Mouse (Mus musculus) small intestine, adult 2 months (tissue): Measurements from ENCODE around the gene BC049352. TPM values are rescaled to one million over a fixed set of nuclear protein-coding genes. Genes with fewer than 3 reads are reported as not detected.

Experiments used
- H3K27ac ChIP-seq: fragments of 200-500 bp; 2 replicates; pipeline ENCODE4 v1.5.1; 2012; ENCODE audit warnings: low read depth, low read length, control low read depth, inconsistent platforms; ENCODE audit not compliant: insufficient read depth
- H3K27me3 ChIP-seq: fragments of 200-500 bp; 2 replicates; pipeline ENCODE4 v1.6.1; 2012; ENCODE audit warnings: mild to moderate bottlenecking, moderate library complexity, low read length, inconsistent platforms; ENCODE audit not compliant: control insufficient read depth, insufficient read depth
- H3K36me3 ChIP-seq: fragments of 200-500 bp; 2 replicates; pipeline ENCODE4 v1.6.1; 2012; ENCODE audit warnings: mild to moderate bottlenecking, low read length, control low read depth, inconsistent platforms; ENCODE audit not compliant: control insufficient read depth, insufficient read depth
- H3K4me1 ChIP-seq: fragments of 200-500 bp; 2 replicates; pipeline ENCODE4 v1.6.1; 2012; ENCODE audit warnings: low read length, inconsistent platforms, mixed read lengths; ENCODE audit not compliant: control insufficient read depth, insufficient read depth, insufficient read length
- H3K4me3 ChIP-seq: fragments of 200-500 bp; 2 replicates; pipeline ENCODE4 v1.5.1; 2012; ENCODE audit warnings: low read depth, mild to moderate bottlenecking, control low read depth, inconsistent platforms, low read length, moderate library complexity
- CTCF ChIP-seq: fragments of 200-500 bp; IDR thresholded peaks from 2 replicates; pipeline ENCODE4 v1.5.1; 2012; ENCODE audit warnings: low read depth, mild to moderate bottlenecking, control low read depth, inconsistent platforms, low read length, moderate library complexity, mixed read lengths; ENCODE audit not compliant: insufficient replicate concordance, insufficient read length; ENCODE audit errors: extremely low read depth
- POLR2A ChIP-seq: fragments of 200-500 bp; IDR thresholded peaks from 2 replicates; pipeline ENCODE4 v1.6.1; 2012; ENCODE audit warnings: low read depth, mild to moderate bottlenecking, control low read depth, inconsistent platforms, low read length, moderate library complexity
- WGBS: fragments of 180-500 bp; shearing (Covaris S2); methylation state at CpG from one replicate; pipeline ENCODE4 v1.1.7; 2018; 5-methylcytosine and 5-hydroxymethylcytosine counted together
- polyA plus RNA-seq: library from polyadenylated mRNA; depleted of rRNA; stranded (reverse); fragments of >200 nt; gene quantifications from 2 replicates; pipeline ENCODE4 v1.2.3, GENCODE M21; 2012

BC049352 gene
- polyA plus RNA-seq, 1 experiment = 0.10 TPM

DNA sequence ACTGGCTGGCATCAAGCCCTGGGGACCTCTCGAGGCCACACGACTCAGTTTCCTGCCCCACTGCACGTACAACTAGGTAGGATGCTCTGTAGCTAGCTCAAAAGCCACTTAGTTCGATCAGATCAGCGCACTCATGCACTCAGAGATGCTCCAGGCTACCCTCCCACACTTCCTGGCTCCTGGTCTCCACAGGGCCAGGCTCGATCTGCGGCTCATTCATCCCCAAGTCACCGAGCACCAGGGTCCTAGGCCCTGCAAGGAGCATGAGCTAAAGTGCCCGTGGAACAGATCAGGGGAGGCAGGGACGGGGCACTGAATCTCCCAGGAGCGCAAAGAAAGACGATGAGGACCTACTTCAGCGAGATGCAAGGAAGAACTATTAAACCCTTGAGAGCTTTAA is 77.3 kb downstream of the BC049352 start:
- Histone ChIP-seq H3K27ac (no peak overlapping the region), H3K4me1 (no peaks in the 10 kb centered on the region), H3K36me3 (no peaks in the 10 kb centered on the region), H3K27me3 (no peaks in the 10 kb centered on the region), H3K4me3 (no peak overlapping the region)
- TF ChIP-seq POLR2A = no peak
- TF ChIP-seq CTCF = no peak
- 81% methylated on average over 13 of the region's 13 CpGs for WGBS

DNA sequence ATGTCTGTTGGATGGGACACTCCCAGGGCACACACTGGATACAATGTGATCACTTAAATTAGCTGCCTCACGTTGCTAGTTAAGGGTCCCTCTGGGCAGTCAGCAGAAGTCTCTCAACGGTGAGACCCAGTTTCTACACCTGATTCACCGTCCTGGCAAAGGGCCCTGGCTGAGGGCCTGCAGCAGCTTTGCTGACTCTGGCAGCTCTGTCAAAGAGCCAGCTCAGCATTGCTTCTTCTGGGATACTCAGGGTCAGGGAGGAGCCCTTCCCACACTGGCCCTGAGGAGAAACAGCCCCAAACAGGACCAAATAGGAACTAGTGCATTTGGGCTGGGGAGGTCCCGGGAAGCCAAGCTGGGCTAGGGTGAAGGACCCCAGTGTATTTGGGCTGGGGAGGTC is 79.7 kb downstream of the BC049352 start:
- Histone ChIP-seq H3K4me1 (no peaks in the 10 kb centered on the region), H3K27me3 (no peaks in the 10 kb centered on the region), H3K4me3 (no peak overlapping the region), H3K36me3 (no peaks in the 10 kb centered on the region), H3K27ac (no peak overlapping the region)
- TF ChIP-seq CTCF (no peak), POLR2A (no peak)
- WGBS = 55% methylated on average over 4 of the region's 4 CpGs

DNA sequence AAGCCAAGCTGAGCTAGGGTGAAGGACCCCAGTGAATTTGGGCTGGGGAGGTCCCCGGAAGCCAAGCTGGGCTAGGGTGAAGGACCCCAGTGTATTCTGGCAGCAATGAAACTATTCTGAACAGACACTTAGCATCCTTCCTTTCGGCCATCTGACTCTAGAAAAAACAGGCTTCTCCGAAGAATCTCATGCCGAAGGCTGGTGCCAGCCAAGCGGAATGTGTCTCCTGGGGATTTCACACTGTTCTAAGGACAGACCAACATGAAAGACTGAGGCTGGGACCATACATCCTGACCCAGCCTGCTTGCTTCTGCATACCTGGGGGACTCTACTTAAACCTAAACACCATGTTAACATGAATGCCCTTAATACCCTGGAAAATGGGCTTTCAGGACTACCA is 80.1 kb downstream of the BC049352 start:
- no peaks in the 10 kb centered on the region for H3K4me1 ChIP-seq
- WGBS = 83% methylated on average over 5 of the region's 5 CpGs
- no peaks in the 10 kb centered on the region for H3K27me3 ChIP-seq
- no peak overlapping the region for H3K4me3 ChIP-seq
- no peak for TF ChIP-seq POLR2A
- TF ChIP-seq CTCF = no peak
- H3K27ac ChIP-seq = no peak overlapping the region
- H3K36me3 ChIP-seq = no peaks in the 10 kb centered on the region

DNA sequence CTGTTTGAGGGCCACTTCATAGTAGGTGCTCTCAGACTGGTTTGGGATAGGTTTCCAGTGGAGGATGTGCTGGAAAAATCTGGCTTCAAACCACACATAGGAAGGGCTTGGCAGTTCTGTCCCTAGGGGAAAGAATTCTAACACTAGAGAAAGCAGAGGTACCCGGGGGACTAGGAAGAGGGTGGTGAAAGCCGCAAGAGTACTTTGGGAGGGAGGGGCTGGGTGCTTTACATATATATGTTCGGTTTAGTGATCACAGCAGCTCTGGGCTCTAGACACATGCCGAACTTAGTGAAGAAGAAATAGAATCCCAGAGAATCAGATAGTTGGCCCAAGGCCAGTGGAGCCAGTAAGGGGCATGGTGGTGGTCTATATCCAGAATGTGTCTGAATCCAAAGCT is 85.3 kb downstream of the BC049352 start:
- Histone ChIP-seq H3K4me3 (peak overlapping the region; percentile 28), H3K4me1 (no peaks in the 10 kb centered on the region), H3K27me3 (peaks cover 8% of the 10 kb centered on the region; the same call in 1 of the 2 replicates), H3K36me3 (no peaks in the 10 kb centered on the region), H3K27ac (0 out of 2 replicates have a peak overlapping the region, but pooled peaks have one; percentile 3)
- TF ChIP-seq POLR2A = no peak
- no peak for TF ChIP-seq CTCF
- WGBS = 76% methylated on average over 4 of the region's 4 CpGs

DNA sequence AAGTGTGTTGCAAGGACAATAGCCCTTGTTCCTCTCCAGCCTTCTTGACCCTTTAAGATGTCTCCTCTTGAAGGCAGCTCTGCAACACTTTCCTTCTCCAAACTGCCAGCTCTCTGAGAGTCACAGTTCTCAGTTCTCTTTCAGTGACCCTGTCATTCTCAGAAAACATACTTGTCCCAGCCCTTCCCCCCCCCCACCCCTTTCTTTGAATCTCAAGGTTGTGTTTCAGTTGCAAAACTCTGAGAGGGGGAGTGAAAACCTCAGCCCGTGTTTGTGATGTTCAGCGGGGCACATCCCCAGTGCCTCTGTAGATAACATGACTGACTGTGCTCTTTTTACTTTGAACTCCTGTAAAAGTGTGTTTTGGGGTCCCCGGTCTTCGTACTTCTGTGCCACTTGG is 86.3 kb downstream of the BC049352 start:
- 55% methylated on average over 4 of the region's 4 CpGs for WGBS
- no peaks in the 10 kb centered on the region for H3K36me3 ChIP-seq
- peak overlapping the region; percentile 60 for H3K4me3 ChIP-seq
- H3K27me3 ChIP-seq = peaks cover 8% of the 10 kb centered on the region; the same call in 1 of the 2 replicates
- no peak for TF ChIP-seq POLR2A
- TF ChIP-seq CTCF = no peak
- peak overlapping the region; percentile 27; the same call in 1 of the 2 replicates for H3K27ac ChIP-seq
- H3K4me1 ChIP-seq = no peaks in the 10 kb centered on the region

DNA sequence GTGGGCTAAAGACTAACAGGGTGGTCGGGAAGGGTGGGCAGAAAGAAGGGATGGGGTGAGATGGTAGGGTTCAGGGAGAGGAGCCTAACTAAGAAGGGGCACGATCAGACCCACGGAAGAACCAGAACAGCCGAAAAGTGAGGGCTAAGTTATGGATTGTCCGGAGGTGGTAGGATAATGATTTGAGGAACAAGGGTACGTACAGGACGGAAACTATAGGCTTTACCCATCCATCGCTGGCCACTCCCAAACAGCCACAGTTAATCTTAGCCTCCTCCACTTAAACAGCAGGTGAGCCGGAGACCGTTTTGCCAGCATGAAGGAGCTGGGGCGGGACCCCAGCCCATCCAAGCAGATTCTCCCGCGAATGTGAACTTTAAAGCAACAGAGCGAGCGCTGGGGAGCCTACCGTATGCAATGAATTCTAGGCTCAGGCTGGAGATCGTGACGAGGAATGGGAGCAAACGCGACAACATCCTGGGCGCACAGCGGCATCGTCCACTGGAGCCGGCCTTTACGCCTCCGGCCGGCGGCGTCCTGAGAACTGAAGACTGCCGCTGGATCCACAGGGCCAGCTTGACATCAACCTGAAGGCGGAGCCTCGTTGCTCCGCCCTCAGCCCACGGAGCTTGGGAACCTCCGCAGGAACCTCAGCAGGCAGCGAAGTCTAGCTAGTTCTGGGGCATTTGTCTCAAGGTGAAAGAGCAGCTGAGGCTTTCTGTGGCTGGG is 87.0 kb downstream of the BC049352 start, which contains the start of gene Il10ra:
Gene Il10ra (minus strand): TSS at position 553 of the 729 bp plus-strand sequence.
- peak within 1 kb of the TSS; percentile 27 for H3K27ac ChIP-seq

DNA sequence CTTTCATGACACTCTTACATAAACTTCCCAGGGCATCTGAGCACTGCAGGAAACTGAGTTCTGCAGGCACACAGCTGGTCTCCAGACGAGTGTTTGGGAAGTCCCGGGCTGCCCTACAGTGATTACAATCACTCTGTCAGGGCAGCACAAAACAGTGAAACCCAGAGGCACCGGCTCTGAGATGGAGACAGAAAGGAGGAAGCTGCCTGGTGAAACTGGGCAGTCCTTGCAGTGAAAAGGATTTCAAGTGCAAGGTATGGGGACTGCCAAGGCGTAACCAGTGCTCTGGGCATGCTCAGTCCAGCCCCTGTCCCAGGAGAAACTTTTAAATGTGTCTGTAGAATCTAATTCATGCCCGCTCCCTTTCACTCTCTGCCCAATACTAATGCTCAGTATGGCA is 90.4 kb downstream of the BC049352 start:
- 52% methylated on average over 5 of the region's 5 CpGs for WGBS
- H3K36me3 ChIP-seq = no peaks in the 10 kb centered on the region
- 0 out of 2 replicates have a peak, but pooled peaks cover 2% of the 10 kb centered on the region for H3K4me1 ChIP-seq
- H3K27ac ChIP-seq = no peak overlapping the region
- H3K27me3 ChIP-seq = peaks cover 8% of the 10 kb centered on the region; the same call in 1 of the 2 replicates
- no peak overlapping the region for H3K4me3 ChIP-seq
- no peak for TF ChIP-seq POLR2A
- no peak for TF ChIP-seq CTCF

More for the DNA sequence above, 87.0 kb downstream of the BC049352 start, which contains the start of gene Il10ra:
- Histone ChIP-seq H3K4me1 (no peaks in the 10 kb centered on the region), H3K36me3 (no peaks in the 10 kb centered on the region), H3K27me3 (peaks cover 8% of the 10 kb centered on the region; the same call in 1 of the 2 replicates), H3K4me3 (peak within 1 kb of the TSS; percentile 60)
- WGBS = 9% methylated on average over 36 of the region's 36 CpGs
- peak; percentile 34; the same call in 1 of the 2 replicates for TF ChIP-seq POLR2A
- TF ChIP-seq CTCF = no peak
